Mouse (Mus musculus): Measurements from ENCODE around the gene Cracr2b. TPM values are rescaled to one million over a fixed set of nuclear protein-coding genes. Genes with fewer than 3 reads are reported as not detected.
A peak's percentile ranks its signal among the peaks of the same experiment; 100 is the strongest.

Cracr2b gene
- total and polyA plus RNA-seq, 2 experiments from 2014 or later: 6.7 to 7.2 TPM

GRCm38 (mm10) chr7:141454967-141455551 is 5.8 kb upstream of the Cracr2b start, which contains the start of gene Pnpla2:
Pnpla2 (plus strand) TSS chr7:141455198.
- Histone ChIP-seq H3K9me3 (ENCODE audit: low read length) (no peaks in the 10 kb centered on the region), H3K27me3 (ENCODE audit: insufficient read depth, low read length) (no peaks in the 10 kb centered on the region), H3K4me1 (ENCODE audit: insufficient read depth) (peaks cover 9% of the 10 kb centered on the region), H3K36me3 (ENCODE audit: insufficient read depth) (peaks cover 37% of the 10 kb centered on the region), H3K4me2 (ENCODE audit: low read depth) (peak within 1 kb of the TSS; percentile 92), H3K9ac (peak within 1 kb of the TSS; percentile 65), H3K27ac (ENCODE audit: low read depth, low read length) (peak within 1 kb of the TSS; percentile 66), H3K4me3 (ENCODE audit: low read depth, low read length) (peak within 1 kb of the TSS; percentile 56)
- WGBS: under 1% methylated on average over 45 of the region's 45 CpGs
- DNase-seq (peak; percentile 86), ATAC-seq (peak; percentile 83)
- TF ChIP-seq CTCF (IDR thresholded peaks at IDR 0.05; ENCODE audit: low read depth): peak; percentile 35

DNA sequence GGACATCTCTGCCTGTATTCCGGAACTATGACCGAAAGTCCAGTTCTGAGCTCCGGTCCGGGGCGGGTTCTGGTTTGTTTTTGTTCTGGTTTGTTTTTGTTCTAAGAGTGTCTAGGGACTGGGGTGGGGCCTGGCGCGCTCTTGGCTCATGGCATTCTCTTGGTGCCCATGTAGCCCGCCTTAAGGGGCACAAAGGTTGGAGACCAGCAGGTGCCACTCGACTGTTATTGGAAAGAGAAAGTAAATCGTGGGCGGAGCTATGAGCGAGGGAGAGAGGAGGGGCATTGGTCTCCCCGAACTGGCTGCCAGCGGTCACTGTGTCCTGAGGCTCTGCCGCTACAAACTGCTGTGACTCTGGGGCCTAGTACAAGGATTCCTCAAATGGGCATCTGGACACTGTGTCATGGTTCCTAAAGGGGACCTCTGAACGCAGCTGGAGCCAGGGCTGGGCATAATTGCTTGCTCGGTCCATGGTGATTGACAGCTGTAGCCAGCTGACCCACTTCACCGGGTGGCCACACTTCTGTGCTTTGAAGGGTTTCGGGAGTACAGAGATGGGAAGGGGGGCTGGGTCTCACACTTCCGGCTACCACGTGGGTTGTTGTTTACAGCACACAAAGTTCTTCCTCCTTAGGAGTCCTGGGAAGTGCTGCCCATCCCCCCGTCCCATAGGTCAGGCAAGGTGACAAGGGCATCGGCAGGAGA is 5.1 kb upstream of the Cracr2b start:
- peak overlapping the region; percentile 56 for H3K4me3 ChIP-seq (ENCODE audit: low read depth, low read length)
- peak overlapping the region; percentile 65 for H3K9ac ChIP-seq
- ATAC-seq (peak; percentile 12), DNase-seq (no peak)
- H3K4me2 ChIP-seq (ENCODE audit: low read depth): peak overlapping the region; percentile 92
- no peaks in the 10 kb centered on the region for H3K9me3 ChIP-seq (ENCODE audit: low read length)
- peaks cover 9% of the 10 kb centered on the region for H3K4me1 ChIP-seq (ENCODE audit: insufficient read depth)
- no peak for TF ChIP-seq CTCF (IDR thresholded peaks at IDR 0.05; ENCODE audit: low read depth)
- peaks cover 32% of the 10 kb centered on the region for H3K36me3 ChIP-seq (ENCODE audit: insufficient read depth)
- H3K27ac ChIP-seq (ENCODE audit: low read depth, low read length): peak overlapping the region; percentile 66
- H3K27me3 ChIP-seq (ENCODE audit: insufficient read depth, low read length): peaks cover 3% of the 10 kb centered on the region; the same call in 1 of the 2 replicates
- 2% methylated on average over 23 of the region's 23 CpGs for WGBS

- DNase-seq (no peak), ATAC-seq (no peak)
- H3K36me3 ChIP-seq (ENCODE audit: insufficient read depth): peaks cover 23% of the 10 kb centered on the region
- peaks cover 9% of the 10 kb centered on the region for H3K4me1 ChIP-seq (ENCODE audit: insufficient read depth)
- WGBS: 89% methylated on average over 6 of the region's 6 CpGs
- H3K4me3 ChIP-seq (ENCODE audit: low read depth, low read length): no peak overlapping the region
- H3K4me2 ChIP-seq (ENCODE audit: low read depth): peak overlapping the region; percentile 92; the same call in 1 of the 2 replicates
- H3K9me3 ChIP-seq (ENCODE audit: low read length): no peaks in the 10 kb centered on the region
- H3K27me3 ChIP-seq (ENCODE audit: insufficient read depth, low read length): peaks cover 13% of the 10 kb centered on the region
- no peak overlapping the region for H3K9ac ChIP-seq
- no peak overlapping the region for H3K27ac ChIP-seq (ENCODE audit: low read depth, low read length)
- no peak for TF ChIP-seq CTCF (IDR thresholded peaks at IDR 0.05; ENCODE audit: low read depth)
Observed at GRCm38 (mm10) chr7:141456739-141457138, 4.2 kb upstream of the Cracr2b start.

GRCm38 (mm10) chr7:141457236-141457635 is 3.7 kb upstream of the Cracr2b start:
- Histone ChIP-seq H3K27ac (ENCODE audit: low read depth, low read length) (no peak overlapping the region), H3K9ac (no peak overlapping the region), H3K9me3 (ENCODE audit: low read length) (no peaks in the 10 kb centered on the region), H3K4me1 (ENCODE audit: insufficient read depth) (peaks cover 9% of the 10 kb centered on the region), H3K4me3 (ENCODE audit: low read depth, low read length) (no peak overlapping the region), H3K4me2 (ENCODE audit: low read depth) (no peak overlapping the region), H3K27me3 (ENCODE audit: insufficient read depth, low read length) (peaks cover 17% of the 10 kb centered on the region), H3K36me3 (ENCODE audit: insufficient read depth) (peaks cover 18% of the 10 kb centered on the region)
- TF ChIP-seq CTCF (IDR thresholded peaks at IDR 0.05; ENCODE audit: low read depth): no peak
- WGBS: 95% methylated on average over 14 of the region's 14 CpGs
- ATAC-seq (no peak), DNase-seq (no peak)

DNA sequence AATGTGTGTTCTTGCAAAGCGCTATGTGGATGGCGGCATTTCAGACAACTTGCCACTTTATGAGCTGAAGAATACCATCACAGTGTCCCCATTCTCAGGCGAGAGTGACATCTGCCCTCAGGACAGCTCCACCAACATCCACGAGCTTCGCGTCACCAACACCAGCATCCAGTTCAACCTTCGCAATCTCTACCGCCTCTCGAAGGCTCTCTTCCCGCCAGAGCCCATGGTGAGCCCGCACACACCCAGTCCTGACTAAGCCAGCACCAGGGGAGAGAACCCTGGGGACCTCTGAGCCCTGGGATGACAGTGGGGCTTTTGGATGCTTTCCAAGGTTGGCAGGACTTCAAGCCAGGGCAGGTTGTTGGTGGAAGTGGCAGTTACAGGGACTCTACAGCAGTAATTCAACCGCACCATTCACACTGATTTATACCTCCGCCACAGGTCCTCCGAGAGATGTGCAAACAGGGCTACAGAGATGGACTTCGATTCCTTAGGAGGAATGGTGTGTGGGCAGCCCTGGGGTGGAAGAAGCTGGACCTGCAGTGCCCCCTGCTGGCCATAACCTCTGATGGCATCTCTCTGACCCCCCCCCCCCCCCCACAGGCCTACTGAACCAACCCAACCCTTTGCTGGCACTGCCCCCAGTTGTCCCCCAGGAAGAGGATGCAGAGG is 2.8 kb upstream of the Cracr2b start:
- Histone ChIP-seq H3K4me3 (ENCODE audit: low read depth, low read length) (no peak overlapping the region), H3K9me3 (ENCODE audit: low read length) (no peaks in the 10 kb centered on the region), H3K36me3 (ENCODE audit: insufficient read depth) (peaks cover 16% of the 10 kb centered on the region), H3K27ac (ENCODE audit: low read depth, low read length) (no peak overlapping the region), H3K27me3 (ENCODE audit: insufficient read depth, low read length) (peaks cover 23% of the 10 kb centered on the region), H3K9ac (no peak overlapping the region), H3K4me2 (ENCODE audit: low read depth) (no peak overlapping the region), H3K4me1 (ENCODE audit: insufficient read depth) (peaks cover 9% of the 10 kb centered on the region)
- 76% methylated on average over 15 of the region's 15 CpGs for WGBS
- DNase-seq (no peak), ATAC-seq (no peak)
- TF ChIP-seq CTCF (IDR thresholded peaks at IDR 0.05; ENCODE audit: low read depth): peak; percentile 48

DNA sequence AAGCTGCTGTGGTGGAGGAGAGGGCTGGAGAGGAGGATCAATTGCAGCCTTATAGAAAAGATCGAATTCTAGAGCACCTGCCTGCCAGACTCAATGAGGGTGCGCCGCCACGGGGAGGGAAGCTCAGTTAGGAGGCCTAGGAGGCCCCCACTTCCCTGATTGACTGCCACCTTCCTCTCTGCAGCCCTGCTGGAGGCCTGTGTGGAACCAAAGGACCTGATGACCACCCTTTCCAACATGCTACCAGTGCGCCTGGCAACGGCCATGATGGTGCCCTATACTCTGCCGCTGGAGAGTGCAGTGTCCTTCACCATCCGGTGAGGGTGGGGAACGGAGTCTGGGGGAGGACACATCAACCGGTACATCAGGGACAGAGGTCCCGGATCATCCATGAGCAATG is 2.2 kb upstream of the Cracr2b start:
- no peak overlapping the region for H3K4me3 ChIP-seq (ENCODE audit: low read depth, low read length)
- H3K27me3 ChIP-seq (ENCODE audit: insufficient read depth, low read length): peaks cover 23% of the 10 kb centered on the region
- DNase-seq (no peak), ATAC-seq (no peak)
- WGBS: 90% methylated on average over 11 of the region's 11 CpGs
- no peak for TF ChIP-seq CTCF (IDR thresholded peaks at IDR 0.05; ENCODE audit: low read depth)
- H3K4me1 ChIP-seq (ENCODE audit: insufficient read depth): peaks cover 9% of the 10 kb centered on the region
- peaks cover 16% of the 10 kb centered on the region for H3K36me3 ChIP-seq (ENCODE audit: insufficient read depth)
- no peaks in the 10 kb centered on the region for H3K9me3 ChIP-seq (ENCODE audit: low read length)
- no peak overlapping the region for H3K4me2 ChIP-seq (ENCODE audit: low read depth)
- no peak overlapping the region for H3K9ac ChIP-seq
- H3K27ac ChIP-seq (ENCODE audit: low read depth, low read length): no peak overlapping the region

DNA sequence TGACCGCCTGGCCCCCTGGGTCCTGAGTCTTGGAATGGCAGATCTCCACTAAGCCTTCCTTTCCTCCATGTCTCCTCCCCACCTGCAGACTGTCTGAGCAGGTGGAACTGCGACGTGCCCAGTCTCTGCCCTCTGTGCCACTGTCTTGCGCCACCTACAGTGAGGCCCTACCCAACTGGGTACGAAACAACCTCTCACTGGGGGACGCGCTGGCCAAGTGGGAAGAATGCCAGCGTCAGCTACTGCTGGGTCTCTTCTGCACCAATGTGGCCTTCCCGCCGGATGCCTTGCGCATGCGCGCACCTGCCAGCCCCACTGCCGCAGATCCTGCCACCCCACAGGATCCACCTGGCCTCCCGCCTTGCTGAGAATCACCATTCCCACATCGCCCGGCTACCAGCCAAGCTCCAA is 1.6 kb upstream of the Cracr2b start:
- no peak overlapping the region for H3K27ac ChIP-seq (ENCODE audit: low read depth, low read length)
- peaks cover 30% of the 10 kb centered on the region for H3K27me3 ChIP-seq (ENCODE audit: insufficient read depth, low read length)
- DNase-seq (no peak), ATAC-seq (no peak)
- H3K9me3 ChIP-seq (ENCODE audit: low read length): no peaks in the 10 kb centered on the region
- TF ChIP-seq CTCF (IDR thresholded peaks at IDR 0.05; ENCODE audit: low read depth): no peak
- no peak overlapping the region for H3K4me2 ChIP-seq (ENCODE audit: low read depth)
- no peak overlapping the region for H3K9ac ChIP-seq
- peaks cover 16% of the 10 kb centered on the region for H3K36me3 ChIP-seq (ENCODE audit: insufficient read depth)
- H3K4me1 ChIP-seq (ENCODE audit: insufficient read depth): peaks cover 9% of the 10 kb centered on the region
- no peak overlapping the region for H3K4me3 ChIP-seq (ENCODE audit: low read depth, low read length)
- WGBS: 90% methylated on average over 17 of the region's 17 CpGs
